Mouse (Mus musculus) cortical plate, adult 2 months (tissue): ENCODE data around the gene Tmem191c.

Experiments used
- CTCF ChIP-seq: fragments of 200-500 bp; IDR thresholded peaks from 2 replicates; pipeline ENCODE4 v1.5.1; 2011; ENCODE audit warnings: mild to moderate bottlenecking, control low read depth, low read length; ENCODE audit not compliant: insufficient read depth; ENCODE audit errors: extremely low read depth
- POLR2A ChIP-seq: fragments of 200-500 bp; IDR thresholded peaks from 2 replicates; pipeline ENCODE4 v1.6.1; 2011; ENCODE audit warnings: mild to moderate bottlenecking, low read length, control low read depth; ENCODE audit not compliant: insufficient read depth; ENCODE audit errors: extremely low read depth

DNA sequence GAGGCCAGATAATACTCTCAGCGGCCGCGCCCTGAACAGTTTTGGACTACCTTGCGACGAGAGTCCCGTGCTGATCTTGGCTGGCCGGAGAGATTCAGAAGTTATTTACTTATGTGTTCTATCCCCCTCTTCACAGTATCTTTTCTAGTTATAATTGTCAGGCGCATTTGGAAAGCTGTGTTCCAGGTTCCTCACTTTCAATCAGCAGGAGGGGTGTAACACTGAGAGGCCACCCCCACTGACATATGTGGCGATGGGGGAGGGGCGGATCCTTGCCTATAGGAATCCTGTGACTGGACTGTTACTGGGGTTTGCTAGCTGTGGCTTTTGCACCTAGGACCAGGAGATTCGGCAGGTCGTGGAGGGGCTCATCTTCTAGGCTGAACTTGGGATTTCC is 41.4 kb upstream of the Tmem191c start:
- TF ChIP-seq POLR2A (no peak), CTCF (no peak)
